Mouse (Mus musculus): ENCODE results near the gene Avpi1.

- TF ChIP-seq CTCF (IDR thresholded peaks at IDR 0.05; ENCODE audit: low read depth, low read length): no peak
- TF ChIP-seq EP300 (IDR thresholded peaks at IDR 0.05; ENCODE audit: insufficient read depth, low read depth, low read length): no peak
These were observed 842 bp upstream of the Avpi1 start for GRCm38 (mm10) chr19:42129509-42130293.

Measured in ES-Bruce4 (cell line).